Mouse (Mus musculus): ENCODE measurements around the gene Trarg1.

DNA sequence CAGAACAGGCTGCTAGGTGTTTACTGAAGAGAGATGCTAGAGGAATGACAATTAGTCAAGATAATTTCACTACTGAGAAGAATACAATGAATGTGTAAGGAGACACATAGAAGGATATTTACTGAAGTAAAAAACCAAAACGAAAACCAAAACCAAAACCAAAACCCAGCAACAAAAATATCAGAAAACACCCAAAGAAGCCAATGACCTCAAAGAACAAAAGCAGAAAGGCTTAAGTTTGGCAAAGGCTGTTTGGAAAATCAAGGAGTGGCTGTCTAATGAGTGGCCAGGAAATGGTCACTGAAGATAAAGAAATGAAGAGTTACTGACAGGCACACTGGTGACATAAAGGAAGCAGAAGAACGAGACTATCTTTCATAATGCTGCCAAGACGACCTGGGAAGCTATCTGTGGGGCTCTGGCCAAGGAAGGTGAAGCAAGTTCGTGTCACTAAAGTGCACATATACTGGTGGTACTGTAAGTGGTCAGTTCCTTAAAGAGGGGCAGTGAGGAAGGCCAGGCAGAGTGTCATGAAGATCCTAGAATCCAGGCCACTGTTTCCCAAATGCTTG, 56.2 kb downstream of the Trarg1 start:
- TF ChIP-seq CTCF (IDR thresholded peaks at IDR 0.05; ENCODE audit: control insufficient read depth, insufficient read depth, insufficient replicate concordance, low read depth, low read length), result no peak
- TF ChIP-seq POLR2A (IDR thresholded peaks at IDR 0.05; ENCODE audit: control insufficient read depth, low read depth, low read length), result no peak

All from testis, adult 2 months (tissue).